Mouse (Mus musculus): Measurements from ENCODE around the gene Scap.
"Not testable (repeated sequence)": the region's sequence is repeated elsewhere in the genome, so short reads cannot be mapped to it uniquely, and the experiment has no call there.

The Scap gene

GRCm38 (mm10) chr9:110388011-110388410 lies 54.9 kb downstream of the Scap start:
- no peak for DNase-seq

- DNase-seq, result no peak
These were observed 57.8 kb downstream of the Scap start for GRCm38 (mm10) chr9:110390843-110391242.

GRCm38 (mm10) chr9:110393295-110393694 lies 60.2 kb downstream of the Scap start:
- no peak for DNase-seq

GRCm38 (mm10) chr9:110400650-110401049 lies 67.6 kb downstream of the Scap start:
- DNase-seq, result no peak

GRCm38 (mm10) chr9:110402731-110403130 lies 69.6 kb downstream of the Scap start:
- no peak for DNase-seq

GRCm38 (mm10) chr9:110403240-110403639 lies 70.2 kb downstream of the Scap start:
- DNase-seq, result not testable (repeated sequence)

- DNase-seq, result peak; percentile 64 to 73
These were observed 74.4 kb downstream of the Scap start for GRCm38 (mm10) chr9:110407311-110408098.

GRCm38 (mm10) chr9:110408099-110408773 lies 75.1 kb downstream of the Scap start, which contains the start of gene Ptpn23:
TSS of gene Ptpn23 (minus strand) at chr9:110408213.
- DNase-seq, result peak; percentile 97 to 98

- DNase-seq, result peak; percentile 90 to 91
These were observed 78.1 kb downstream of the Scap start for GRCm38 (mm10) chr9:110410908-110411887.

- DNase-seq, result no peak
These were observed 79.8 kb downstream of the Scap start for GRCm38 (mm10) chr9:110412926-110413325.

- peak in 1 of 2 experiments; percentile 27 for DNase-seq
These were observed 80.7 kb downstream of the Scap start for GRCm38 (mm10) chr9:110413785-110414184.

- DNase-seq, result no peak
These were observed 86.5 kb downstream of the Scap start, which contains the start of gene Ngp for GRCm38 (mm10) chr9:110419511-110420112. TSS of gene Ngp (plus strand) at chr9:110419747.

GRCm38 (mm10) chr9:110431241-110431640 lies 98.2 kb downstream of the Scap start:
- DNase-seq, result no peak

GRCm38 (mm10) chr9:110433045-110433444 lies 100.0 kb downstream of the Scap start:
- DNase-seq, result no peak

Data from B cell, adult 2 months (primary cell).